Mouse (Mus musculus) Patski (cell line): ENCODE results near the gene Dynlt1c. TPM values are rescaled to one million over a fixed set of nuclear protein-coding genes. Genes with fewer than 3 reads are reported as not detected.
A peak's percentile ranks its signal among the peaks of the same experiment; 100 is the strongest.
"Not testable (repeated sequence)": the region's sequence is repeated elsewhere in the genome, so short reads cannot be mapped to it uniquely, and the experiment has no call there.

Experiments used
- ATAC-seq: fragments of 100-300 bp; one replicate; pipeline ENCODE4 v1.8.0; 2021
- CTCF ChIA-PET: fragments of 350-600 bp; sonication (Branson Sonifier 250); formaldehyde crosslinking; loops from one replicate; lab custom pipeline; 2022; ENCODE audit warnings: inconsistent platforms; lab: Charles Lee
- POLR2A ChIA-PET: fragments of 350-600 bp; sonication (Branson Sonifier 250); formaldehyde crosslinking; loops from one replicate; lab custom pipeline; 2022; ENCODE audit warnings: antibody characterized with exemption, inconsistent platforms; lab: Charles Lee
- DNase-seq: peaks from one replicate; pipeline ENCODE4 v3.0.0-alpha.2; 2011; ENCODE audit warnings: low read depth, low spot score
- H3K27me3 ChIP-seq: fragments of 371-371 bp; one replicate; pipeline ENCODE4 v1.5.1; 2021
- in situ Hi-C: fragments of 300-500 bp; cut with MboI; formaldehyde crosslinking; loops from 3 replicates; pipeline ENCODE4 v1.11.1; 2018; ENCODE audit warnings: low pct_unique_long_range_greater_than_20kb, mixed read lengths
- polyA plus RNA-seq: library from polyadenylated mRNA; unstranded; gene quantifications from one replicate; pipeline ENCODE4 v1.2.3, GENCODE M21; 2021

Gene Dynlt1c
- polyA plus RNA-seq = 10.2 TPM

GRCm38 (mm10) chr17:6601204-6601911 is at the start of gene Dynlt1c:
Dynlt1c (plus strand) TSS chr17:6601671.
- H3K27me3 ChIP-seq, CTCF ChIA-PET, DNase-seq, in situ Hi-C loops: not testable (repeated sequence)
- POLR2A ChIA-PET = interaction anchor here (0.6 kb wide), 1 partner anchor 850 kb away, joined by 3 read pairs; no protein-coding TSS in a partner anchor
- peak; percentile 93 for ATAC-seq

- H3K27me3 ChIP-seq, POLR2A ChIA-PET, CTCF ChIA-PET, DNase-seq, in situ Hi-C loops: not testable (repeated sequence)
- peak; percentile 47 for ATAC-seq
Measured at GRCm38 (mm10) chr17:6553798-6554197, 47.7 kb upstream of the Dynlt1c start.

GRCm38 (mm10) chr17:6554243-6554642 is 47.2 kb upstream of the Dynlt1c start:
- ATAC-seq, DNase-seq, CTCF ChIA-PET, POLR2A ChIA-PET, in situ Hi-C loops, H3K27me3 ChIP-seq: not testable (repeated sequence)

GRCm38 (mm10) chr17:6559447-6560133 is 41.9 kb upstream of the Dynlt1c start:
- H3K27me3 ChIP-seq, DNase-seq, ATAC-seq, in situ Hi-C loops, POLR2A ChIA-PET, CTCF ChIA-PET: not testable (repeated sequence)

- ATAC-seq, H3K27me3 ChIP-seq, POLR2A ChIA-PET, in situ Hi-C loops, CTCF ChIA-PET, DNase-seq: not testable (repeated sequence)
Measured at GRCm38 (mm10) chr17:6564866-6565265, 36.6 kb upstream of the Dynlt1c start.

GRCm38 (mm10) chr17:6567908-6568307 is 33.6 kb upstream of the Dynlt1c start:
- CTCF ChIA-PET, POLR2A ChIA-PET, in situ Hi-C loops: not testable (repeated sequence)

GRCm38 (mm10) chr17:6571296-6571695 is 30.2 kb upstream of the Dynlt1c start:
- DNase-seq, in situ Hi-C loops, ATAC-seq, CTCF ChIA-PET, POLR2A ChIA-PET, H3K27me3 ChIP-seq: not testable (repeated sequence)

More at GRCm38 (mm10) chr17:6567908-6568307, 33.6 kb upstream of the Dynlt1c start:
- not testable (repeated sequence) for DNase-seq, ATAC-seq, H3K27me3 ChIP-seq

- ATAC-seq = peak; percentile 16
Measured at GRCm38 (mm10) chr17:6572202-6572601, 29.3 kb upstream of the Dynlt1c start.

GRCm38 (mm10) chr17:6575376-6575775 is 26.1 kb upstream of the Dynlt1c start:
- in situ Hi-C loops, H3K27me3 ChIP-seq, POLR2A ChIA-PET, DNase-seq, CTCF ChIA-PET, ATAC-seq: not testable (repeated sequence)

More at GRCm38 (mm10) chr17:6572202-6572601, 29.3 kb upstream of the Dynlt1c start:
- CTCF ChIA-PET, H3K27me3 ChIP-seq, DNase-seq, POLR2A ChIA-PET, in situ Hi-C loops: not testable (repeated sequence)

- in situ Hi-C loops, POLR2A ChIA-PET: not testable (repeated sequence)
- peak; percentile 40 for ATAC-seq
Measured at GRCm38 (mm10) chr17:6588672-6589071, 12.8 kb upstream of the Dynlt1c start.

GRCm38 (mm10) chr17:6592109-6592508 is 9.4 kb upstream of the Dynlt1c start:
- CTCF ChIA-PET, POLR2A ChIA-PET, DNase-seq, H3K27me3 ChIP-seq, ATAC-seq, in situ Hi-C loops: not testable (repeated sequence)

More at GRCm38 (mm10) chr17:6588672-6589071, 12.8 kb upstream of the Dynlt1c start:
- DNase-seq, H3K27me3 ChIP-seq, CTCF ChIA-PET: not testable (repeated sequence)

GRCm38 (mm10) chr17:6593896-6594295 is 7.6 kb upstream of the Dynlt1c start:
- DNase-seq, CTCF ChIA-PET, H3K27me3 ChIP-seq, ATAC-seq, in situ Hi-C loops, POLR2A ChIA-PET: not testable (repeated sequence)

GRCm38 (mm10) chr17:6595776-6596497 is 5.5 kb upstream of the Dynlt1c start:
- ATAC-seq = peak; percentile 23
- POLR2A ChIA-PET, in situ Hi-C loops, H3K27me3 ChIP-seq, CTCF ChIA-PET, DNase-seq: not testable (repeated sequence)

GRCm38 (mm10) chr17:6598356-6598755 is 3.1 kb upstream of the Dynlt1c start:
- ATAC-seq, in situ Hi-C loops, DNase-seq, H3K27me3 ChIP-seq, CTCF ChIA-PET, POLR2A ChIA-PET: not testable (repeated sequence)
